Mouse (Mus musculus) left cerebral cortex, adult 2 months (tissue): Measurements from ENCODE around the gene Gngt2. TPM values are rescaled to one million over a fixed set of nuclear protein-coding genes. Genes with fewer than 3 reads are reported as not detected.
A peak's percentile ranks its signal among the peaks of the same experiment; 100 is the strongest.

Source experiments
- DNase-seq, 2 experiments: peaks; one replicate each; pipeline ENCODE4 v3.0.0; 2021 to 2022; ENCODE audit warnings: low spot score in 2 of 2, mixed read lengths in 1 of 2; ENCODE audit errors: extremely low spot score in 1 of 2
- H3K27ac ChIP-seq: fragments of 200-600 bp; 2 replicates; pipeline ENCODE4 v1.8.1; 2022
- H3K4me3 ChIP-seq: fragments of 200-600 bp; 2 replicates; pipeline ENCODE4 v1.8.1; 2022
- CTCF ChIP-seq: fragments of 200-600 bp; IDR thresholded peaks from 2 replicates; pipeline ENCODE4 v1.8.1; 2022; ENCODE audit warnings: antibody characterized with exemption, mild to moderate bottlenecking, moderate library complexity
- intact Hi-C: fragments of 180-260 bp; cut with DNase I; formaldehyde crosslinking; loops from one replicate; pipeline ENCODE4 v1.15.1; 2025
- total RNA-seq, 2 experiments: library from RNA; stranded (reverse); gene quantifications; 2 replicates each; pipeline ENCODE4 v1.2.3; 2021

Gene Gngt2
- total RNA-seq, 2 experiments from 2014 or later, result 2.3 to 3.3 TPM

DNA sequence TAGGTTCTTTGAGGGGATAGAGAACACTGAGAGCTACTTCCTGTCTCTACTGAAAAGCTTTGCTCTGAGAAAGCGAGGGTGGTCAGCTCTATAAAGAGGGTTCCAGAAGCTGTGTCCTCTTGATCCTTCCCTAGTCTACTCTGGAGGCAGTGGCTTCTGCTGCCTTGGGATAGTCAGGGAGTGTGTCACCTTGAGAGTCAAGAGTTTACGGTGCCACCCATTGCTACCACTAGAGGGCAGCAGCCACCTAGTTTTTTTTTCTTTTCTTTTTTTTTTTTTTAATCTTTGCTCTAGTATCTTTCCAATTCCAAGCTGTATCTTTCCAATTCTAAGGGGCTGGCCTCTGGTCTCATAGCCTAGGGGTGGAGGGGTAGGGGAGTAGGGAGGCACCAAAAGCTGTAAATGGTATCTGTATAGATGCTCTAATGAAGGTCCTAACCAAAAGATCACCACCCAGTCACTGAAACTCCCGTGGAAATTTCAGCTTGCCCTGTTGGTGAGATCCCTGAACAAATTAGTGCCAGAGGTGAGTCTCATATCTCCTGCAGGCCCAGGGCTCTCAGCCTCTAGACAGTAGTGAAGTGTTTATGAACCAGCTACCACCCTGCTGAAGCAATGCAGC is 9.4 kb upstream of the Gngt2 start:
- peak; percentile 64 to 65 for DNase-seq
- intact Hi-C loops, result loop anchor here (2.0 to 5.0 kb wide), 3 partner anchors 25 to 205 kb away; partner anchors contain the start of gene Snf8
- Histone ChIP-seq H3K27ac (no peak overlapping the region), H3K4me3 (no peak overlapping the region)
- TF ChIP-seq CTCF, result peak; percentile 93

DNA sequence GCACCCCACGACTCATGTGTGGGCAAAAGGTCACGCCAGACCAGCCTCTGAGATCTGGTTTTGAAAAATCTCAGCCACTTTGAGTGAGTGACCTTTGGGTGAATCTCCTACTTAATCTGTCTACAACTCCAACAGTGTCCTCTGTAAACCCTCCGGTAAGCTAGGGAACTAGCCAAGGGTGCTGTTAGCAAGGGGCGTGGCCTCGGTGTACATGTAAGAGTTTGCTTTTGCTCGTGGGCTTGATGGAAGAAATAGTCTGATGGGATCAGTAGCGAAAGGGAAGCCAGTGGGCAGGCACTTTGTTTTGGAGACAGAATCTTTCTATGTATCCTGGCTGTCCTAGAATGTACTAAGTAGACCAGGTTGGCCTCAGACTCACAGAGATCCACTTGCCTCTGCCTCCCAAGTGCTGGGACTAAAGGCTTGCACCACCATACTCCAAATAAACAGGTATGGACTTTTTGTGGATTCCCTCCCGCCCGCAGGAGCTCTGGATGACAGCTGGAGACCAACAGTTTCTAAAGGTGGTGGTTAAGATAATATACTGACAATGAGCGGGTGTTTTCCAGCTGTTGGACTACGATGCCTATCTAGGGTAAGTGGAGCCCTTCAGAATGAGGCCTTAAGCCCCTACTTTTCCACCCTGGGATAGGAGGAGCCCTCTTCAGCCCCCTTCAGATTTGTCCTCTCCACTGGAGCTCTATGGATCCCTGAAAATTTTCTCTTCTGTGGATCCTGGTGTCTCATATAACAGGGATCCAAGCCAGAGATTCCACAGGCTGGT is 8.6 kb upstream of the Gngt2 start:
- H3K4me3 ChIP-seq, result no peak overlapping the region
- no peak for DNase-seq
- intact Hi-C loops, result loop anchor here (2.0 to 5.0 kb wide), 3 partner anchors 24 to 204 kb away; partner anchors contain the start of gene Snf8
- no peak overlapping the region for H3K27ac ChIP-seq
- TF ChIP-seq CTCF, result no peak

- Histone ChIP-seq H3K27ac (no peak overlapping the region), H3K4me3 (no peak overlapping the region)
- intact Hi-C loops, result loop anchor here (2.0 to 5.0 kb wide), 3 partner anchors 23 to 203 kb away; partner anchors contain the start of gene Snf8
- no peak for DNase-seq
- TF ChIP-seq CTCF, result no peak
These were observed 7.4 kb upstream of the Gngt2 start for GRCm38 (mm10) chr11:95829526-95830050.

GRCm38 (mm10) chr11:95830411-95831275 is 6.4 kb upstream of the Gngt2 start:
- TF ChIP-seq CTCF, result no peak
- Histone ChIP-seq H3K27ac (no peak overlapping the region), H3K4me3 (peak overlapping the region; percentile 7; the same call in 1 of the 2 replicates)
- DNase-seq, result no peak
- intact Hi-C loops, result no loop called here

GRCm38 (mm10) chr11:95831276-95831619 is 5.8 kb upstream of the Gngt2 start:
- peak overlapping the region; percentile 7; the same call in 1 of the 2 replicates for H3K4me3 ChIP-seq
- intact Hi-C loops, result no loop called here
- TF ChIP-seq CTCF, result no peak
- no peak for DNase-seq
- no peak overlapping the region for H3K27ac ChIP-seq

DNA sequence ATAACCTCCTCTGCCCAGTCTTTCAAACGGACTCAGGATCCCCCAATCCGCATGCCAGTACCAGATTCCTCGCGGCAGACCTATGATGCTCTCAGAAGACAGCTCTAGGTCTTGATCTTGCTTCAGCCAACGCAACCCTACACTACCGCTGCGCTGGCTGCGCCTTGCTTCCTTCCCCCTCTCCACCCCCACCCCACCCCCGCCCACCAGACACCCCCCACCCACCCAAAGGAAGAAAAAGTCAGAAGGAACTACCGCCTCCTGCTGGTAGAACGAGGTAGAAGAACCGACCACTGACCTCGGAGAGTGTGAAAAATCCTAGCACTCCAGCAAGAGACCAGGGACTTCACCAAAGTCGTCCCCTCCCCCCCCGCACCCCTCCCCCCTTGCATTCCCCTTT is 5.4 kb upstream of the Gngt2 start:
- no peak overlapping the region for H3K27ac ChIP-seq
- DNase-seq, result no peak
- TF ChIP-seq CTCF, result no peak; the same call in 1 of the 2 replicates
- H3K4me3 ChIP-seq, result no peak overlapping the region
- intact Hi-C loops, result no loop called here

- Histone ChIP-seq H3K4me3 (no peak overlapping the region), H3K27ac (no peak overlapping the region)
- DNase-seq, result no peak
- intact Hi-C loops, result no loop called here
- no peak for TF ChIP-seq CTCF
These were observed 4.6 kb upstream of the Gngt2 start for GRCm38 (mm10) chr11:95832129-95833005.

DNA sequence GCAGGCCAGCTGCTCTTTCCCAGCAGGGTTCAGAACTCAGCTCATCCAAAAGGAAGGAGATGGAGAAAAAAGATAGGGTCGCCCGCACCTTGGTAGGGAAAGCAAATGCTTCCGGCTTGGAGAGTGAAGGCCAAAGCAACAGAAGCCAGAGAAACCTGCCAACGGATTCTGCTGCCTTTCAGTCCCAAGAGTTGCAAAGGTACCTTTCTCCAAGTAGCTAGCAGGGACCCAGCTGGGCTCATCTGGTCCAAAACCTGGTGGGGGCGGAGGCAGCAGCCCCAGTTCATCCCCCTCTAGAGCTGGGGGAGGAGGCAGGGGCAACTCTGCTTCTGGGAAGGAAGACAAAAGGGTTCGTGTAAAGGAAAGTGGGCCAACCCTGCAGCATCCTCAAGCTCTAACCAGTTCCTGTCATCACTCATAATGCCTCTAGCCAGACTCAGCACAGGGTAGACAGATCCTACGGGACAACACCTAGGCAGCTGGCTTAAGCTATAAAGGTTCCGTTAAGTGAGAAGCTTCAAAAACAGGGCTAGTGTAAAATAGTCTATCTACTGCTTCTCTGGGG is 3.9 kb upstream of the Gngt2 start:
- no peak overlapping the region for H3K27ac ChIP-seq

GRCm38 (mm10) chr11:95833631-95834142 is 3.3 kb upstream of the Gngt2 start:
- intact Hi-C loops, result no loop called here
- Histone ChIP-seq H3K4me3 (no peak overlapping the region), H3K27ac (0 out of 2 replicates have a peak overlapping the region, but pooled peaks have one; percentile 19)
- DNase-seq, result no peak
- no peak for TF ChIP-seq CTCF

More for the DNA sequence above, 3.9 kb upstream of the Gngt2 start:
- no peak for DNase-seq
- no peak overlapping the region for H3K4me3 ChIP-seq
- intact Hi-C loops, result no loop called here
- TF ChIP-seq CTCF, result no peak

- Histone ChIP-seq H3K4me3 (no peak overlapping the region), H3K27ac (no peak overlapping the region)
- TF ChIP-seq CTCF, result no peak
- DNase-seq, result peak in 1 of 2 experiments; percentile 38
- intact Hi-C loops, result no loop called here
These were observed 2.8 kb upstream of the Gngt2 start for GRCm38 (mm10) chr11:95834143-95834667.
